Mouse (Mus musculus) c-Kit-positive CD71-positive TER-119-negative erythroid progenitor cells, embryonic 14.5 days (primary cell): Measurements from ENCODE around the gene Primpol.

Source experiments
- DNase-seq: peaks from one replicate; pipeline ENCODE4 v3.0.0-alpha.2; 2013; ENCODE audit warnings: low read depth

Primpol gene

DNA sequence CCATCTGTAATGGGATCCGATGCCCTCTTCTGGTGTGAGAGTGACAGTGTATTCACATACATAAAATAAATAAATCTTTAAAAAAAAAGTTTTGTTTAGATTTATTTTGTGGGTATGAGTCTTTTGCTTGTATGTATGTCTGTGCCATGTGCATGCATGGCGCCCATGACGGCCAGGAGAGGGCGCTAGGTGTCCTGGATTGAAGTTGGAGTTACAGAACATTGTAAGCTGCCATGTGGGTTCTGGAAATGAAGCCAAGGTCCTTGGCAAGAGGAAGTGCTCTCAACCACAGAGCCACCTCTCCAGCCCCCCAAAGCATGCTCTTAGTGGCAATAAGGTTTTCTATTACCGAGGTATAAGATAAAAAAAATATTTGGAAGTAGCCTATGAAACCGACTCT is 57.6 kb downstream of the Primpol start:
- DNase-seq = peak; percentile 57

DNA sequence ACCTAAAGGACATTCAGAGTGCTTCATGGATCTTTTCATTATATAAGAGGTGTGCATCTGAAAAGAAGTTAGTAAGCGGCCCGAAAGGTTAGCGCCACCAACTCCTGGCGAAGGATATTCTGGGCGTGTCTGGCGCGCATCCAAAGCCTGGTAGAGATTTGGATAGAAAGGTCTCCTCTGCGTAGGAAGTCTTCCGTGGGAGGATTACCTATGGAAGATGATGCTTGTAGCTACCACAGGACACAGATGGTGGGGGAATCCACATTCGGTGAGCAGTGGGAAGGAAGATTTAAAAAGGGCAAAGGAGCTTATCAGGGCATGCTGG is 64.6 kb downstream of the Primpol start:
- DNase-seq = peak; percentile 39

DNA sequence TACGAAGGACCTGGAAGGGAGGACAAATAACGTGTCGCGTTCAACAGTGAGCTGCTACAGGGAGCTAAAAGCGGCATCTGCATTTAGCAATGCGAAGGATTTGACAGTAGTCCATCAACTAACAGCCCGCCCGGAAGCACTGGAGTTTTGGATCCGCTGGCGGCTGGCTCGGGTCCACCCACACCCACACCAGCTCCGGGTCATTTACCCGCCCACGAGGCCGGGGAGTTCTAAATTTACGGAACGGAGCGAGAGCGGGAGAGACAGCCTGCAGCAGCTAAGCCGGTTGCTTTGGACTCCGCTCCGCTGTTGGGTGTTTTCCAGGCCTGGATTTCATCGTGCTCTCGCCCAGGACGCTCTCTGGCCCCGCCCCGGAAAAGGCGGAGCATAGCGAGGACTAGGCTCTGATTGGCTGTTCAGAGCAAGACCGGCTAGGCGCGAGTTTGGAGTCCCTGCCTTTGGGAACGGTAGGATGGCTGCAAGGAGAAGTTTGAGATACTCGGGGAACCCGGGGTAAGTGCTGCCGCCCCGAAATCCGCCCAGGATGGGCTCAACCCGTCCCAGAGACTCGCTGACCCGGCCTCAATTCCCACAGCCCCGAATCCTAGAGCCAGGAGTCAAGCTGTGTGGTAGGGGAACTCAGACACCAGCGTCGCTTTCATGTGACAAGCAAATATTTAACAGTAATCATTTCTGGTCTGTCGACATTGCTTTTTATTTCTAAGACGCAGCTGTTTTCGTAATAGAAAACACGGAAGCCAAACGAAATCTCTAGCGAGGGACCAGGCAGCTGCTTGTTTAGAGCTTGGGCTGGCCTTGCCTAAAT is 65.2 kb downstream of the Primpol start, which contains the start of gene Cenpu:
Cenpu (plus strand) TSS at position 414 of the 826 bp plus-strand sequence.
- DNase-seq = peak; percentile 100

DNA sequence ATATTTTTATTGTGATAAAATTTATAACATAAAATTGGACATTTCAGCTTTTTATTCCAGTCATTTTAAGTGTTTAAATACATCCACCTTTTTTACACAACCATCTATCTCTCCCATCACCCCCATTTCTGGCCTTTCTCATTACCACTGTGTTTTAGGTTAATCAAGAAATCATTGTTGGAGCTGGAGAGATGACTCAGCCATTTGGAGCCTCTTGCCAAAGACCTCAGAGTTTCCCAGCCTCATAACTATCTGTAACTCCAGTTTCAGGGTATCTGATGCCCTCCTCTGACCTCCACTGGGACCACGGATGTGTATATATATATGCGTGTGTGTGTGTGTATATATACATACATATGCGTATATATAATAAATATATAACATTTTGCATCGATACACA is 66.0 kb downstream of the Primpol start:
- DNase-seq = peak; percentile 65

DNA sequence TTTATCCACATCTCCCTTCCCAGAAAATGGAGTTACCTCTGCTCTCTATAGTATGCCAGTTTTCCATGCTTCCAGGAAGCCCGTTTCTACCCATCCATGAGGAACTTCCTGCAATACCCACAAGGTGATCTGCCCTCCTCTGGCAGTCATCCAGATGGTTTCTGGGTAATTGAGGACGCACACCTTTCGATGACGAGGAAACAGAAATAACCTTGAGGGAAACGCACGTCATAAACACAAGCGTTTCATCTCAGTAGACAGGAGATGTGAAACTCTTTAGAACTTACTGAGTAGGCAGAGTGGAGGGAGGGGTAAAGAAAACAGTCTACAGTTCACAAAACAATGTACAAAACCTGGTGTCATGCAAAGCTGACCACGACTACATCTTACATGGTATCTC is 67.0 kb downstream of the Primpol start:
- no peak for DNase-seq

DNA sequence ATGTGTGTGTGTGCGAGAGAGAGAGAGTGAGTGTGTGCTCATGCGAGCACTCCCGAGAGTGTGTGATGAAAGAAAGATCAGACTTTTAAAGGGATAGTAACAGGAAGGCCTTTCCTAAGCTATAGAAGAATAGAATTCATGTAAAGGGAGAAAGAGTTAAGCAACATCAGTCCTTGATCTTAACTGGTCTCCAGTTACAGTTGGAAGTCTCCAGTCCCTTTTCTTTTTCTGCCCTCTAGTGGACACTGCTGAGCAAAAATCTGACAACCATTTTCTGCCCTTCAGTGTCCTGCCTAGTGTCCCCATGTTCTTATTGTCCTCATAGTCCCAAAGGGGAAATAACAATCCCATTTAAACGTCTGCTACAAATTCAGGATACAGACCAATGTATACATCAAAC is 69.8 kb downstream of the Primpol start:
- DNase-seq = peak; percentile 83

DNA sequence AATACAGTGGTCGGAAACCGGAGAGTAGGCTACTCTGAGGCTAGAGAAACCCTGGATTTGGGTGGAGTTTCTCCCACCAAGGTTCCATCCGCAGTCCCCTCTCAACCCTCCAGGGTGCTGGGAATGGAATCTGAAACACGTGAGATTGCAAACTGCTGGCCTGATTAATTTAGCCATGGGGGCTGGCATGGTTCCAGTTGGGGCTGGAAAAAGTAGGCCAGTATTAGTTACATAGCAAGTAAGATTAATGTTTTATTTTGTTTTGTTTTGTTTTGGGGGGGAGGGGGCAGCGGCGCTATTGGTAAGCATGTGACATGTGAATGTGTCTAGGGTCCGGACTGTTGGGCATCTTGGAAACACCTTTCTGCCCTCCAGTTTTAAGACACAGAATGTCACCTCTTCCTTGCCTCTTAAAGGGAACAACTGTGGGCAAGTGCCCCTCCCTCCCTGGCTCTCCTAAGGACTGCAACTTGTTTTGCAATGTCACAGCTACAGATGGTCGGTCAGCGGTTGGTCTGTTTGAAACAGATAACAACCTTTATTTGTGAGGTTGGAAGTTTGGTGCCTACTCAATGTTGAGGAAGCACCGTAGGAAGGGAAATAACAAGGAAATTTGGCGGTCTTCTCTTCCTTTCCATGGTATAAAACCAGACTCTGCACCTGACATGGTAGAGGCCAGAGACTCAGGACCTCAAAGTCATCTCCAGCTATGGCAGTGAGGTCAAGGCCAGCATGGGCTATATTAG is 70.4 kb downstream of the Primpol start:
- peak; percentile 77 for DNase-seq

DNA sequence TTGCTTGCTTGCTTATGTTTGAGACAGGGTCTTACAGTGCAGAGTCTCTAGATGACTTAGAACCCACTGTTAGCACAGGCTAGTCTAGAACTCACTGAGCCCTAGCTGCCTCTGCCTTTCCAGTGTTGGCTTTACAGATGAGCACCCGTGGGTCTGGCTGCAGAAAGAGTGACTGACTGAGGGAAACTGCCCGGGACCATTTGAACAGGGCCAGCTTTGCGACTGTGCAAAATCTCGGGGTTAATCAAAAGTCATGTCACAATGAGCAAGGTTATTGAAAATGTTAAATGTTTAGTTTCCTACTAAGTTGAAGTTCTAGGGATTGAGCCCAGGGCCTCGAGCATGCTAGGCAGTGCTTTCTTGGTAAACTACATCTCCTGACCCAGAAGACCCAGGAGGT is 71.2 kb downstream of the Primpol start:
- no peak for DNase-seq

DNA sequence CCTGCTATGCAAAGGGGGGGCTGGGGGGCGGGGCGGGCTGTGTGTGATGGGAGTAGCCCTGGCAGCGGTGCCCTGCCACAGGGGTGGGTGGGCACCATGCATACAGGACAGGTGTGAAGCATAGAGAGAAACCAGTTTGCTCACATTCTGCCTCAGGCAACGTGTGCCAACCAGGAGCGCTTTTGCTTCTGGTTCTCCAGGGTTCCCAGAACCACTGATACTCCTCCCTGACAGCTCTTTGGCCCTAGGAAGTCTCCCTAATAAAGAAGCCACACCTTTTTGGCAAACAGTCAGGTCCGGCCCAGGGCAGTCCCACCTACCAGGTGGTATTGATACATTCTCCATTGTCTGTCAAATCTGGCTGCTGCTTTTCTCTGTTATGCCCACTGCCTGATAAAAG is 73.3 kb downstream of the Primpol start:
- DNase-seq = no peak

DNA sequence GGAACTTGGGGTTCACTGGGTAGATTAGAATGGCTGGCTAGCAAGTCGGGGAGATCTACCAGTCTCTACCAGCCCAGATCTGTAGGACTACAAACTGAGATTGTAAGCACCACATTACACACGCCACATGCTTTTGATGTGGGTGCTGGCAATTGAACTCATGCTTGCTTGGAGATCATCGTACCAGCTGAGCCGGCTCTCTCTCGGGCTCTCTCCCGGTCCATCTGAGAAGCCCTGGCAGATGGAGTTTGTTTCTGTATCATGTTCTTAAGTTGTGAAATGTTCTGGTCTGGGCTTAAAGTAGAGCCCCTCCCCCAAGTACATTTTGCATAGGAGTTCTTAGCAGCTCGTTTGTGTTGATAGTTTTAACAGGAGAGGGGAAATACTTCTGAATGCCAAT is 73.8 kb downstream of the Primpol start:
- DNase-seq = no peak

DNA sequence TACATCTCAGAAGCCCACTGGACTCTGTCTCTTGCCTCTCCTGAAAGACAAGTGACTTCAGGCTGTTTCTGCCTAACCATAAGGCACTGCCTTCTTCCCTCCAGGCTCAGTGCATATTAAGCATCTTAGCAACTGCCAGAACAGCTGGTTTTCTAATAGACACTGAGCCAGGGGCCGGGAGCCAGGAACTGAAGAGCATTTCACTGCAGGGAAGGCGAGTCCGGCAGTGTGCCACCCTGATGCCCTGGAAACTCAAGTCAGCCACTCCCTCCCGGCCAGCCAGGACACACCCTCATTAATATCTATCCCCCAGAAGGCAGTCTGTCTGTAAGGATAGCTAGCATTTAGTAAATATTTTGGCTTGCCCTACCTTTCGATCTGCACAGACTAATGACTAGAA is 77.3 kb downstream of the Primpol start:
- peak; percentile 41 for DNase-seq

DNA sequence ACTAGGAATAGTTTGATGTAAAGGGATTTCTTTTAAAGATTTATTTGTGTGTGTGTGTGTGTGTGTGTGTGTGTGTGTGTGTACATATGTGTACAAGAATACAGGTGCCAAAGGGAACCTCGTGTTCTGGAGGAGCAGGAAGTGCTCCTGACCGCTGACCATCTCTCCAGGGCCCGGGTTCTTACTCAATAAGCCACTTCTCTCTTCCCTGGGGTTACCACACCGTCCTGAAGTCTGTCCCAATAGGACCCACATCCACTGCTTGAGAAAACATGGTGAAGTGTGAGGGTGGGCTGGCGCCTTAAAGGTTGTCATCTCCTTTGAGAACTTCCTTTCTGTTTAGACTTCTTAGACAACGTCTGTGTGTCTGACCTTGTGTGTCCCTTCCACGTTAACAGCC is 83.1 kb downstream of the Primpol start:
- DNase-seq = no peak

DNA sequence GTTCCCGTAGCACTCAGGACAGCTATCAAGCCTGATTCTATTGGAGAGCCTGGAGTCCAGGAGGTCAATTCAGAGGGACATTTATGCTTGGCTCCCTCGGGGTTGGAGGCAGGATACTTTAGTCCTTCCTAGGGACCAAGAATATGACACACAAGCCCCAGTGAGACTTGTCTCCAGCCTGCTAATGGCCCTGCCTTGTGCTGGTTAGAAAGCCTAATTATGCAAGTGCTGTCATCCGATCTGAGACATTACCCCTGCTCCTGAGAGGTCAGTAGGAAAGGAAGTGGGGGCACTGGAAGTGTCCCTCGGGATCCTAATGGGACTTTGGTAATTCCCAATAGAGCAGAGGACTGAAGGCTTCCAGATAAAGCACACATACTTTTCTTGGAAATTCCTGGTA is 86.5 kb downstream of the Primpol start:
- DNase-seq = no peak

DNA sequence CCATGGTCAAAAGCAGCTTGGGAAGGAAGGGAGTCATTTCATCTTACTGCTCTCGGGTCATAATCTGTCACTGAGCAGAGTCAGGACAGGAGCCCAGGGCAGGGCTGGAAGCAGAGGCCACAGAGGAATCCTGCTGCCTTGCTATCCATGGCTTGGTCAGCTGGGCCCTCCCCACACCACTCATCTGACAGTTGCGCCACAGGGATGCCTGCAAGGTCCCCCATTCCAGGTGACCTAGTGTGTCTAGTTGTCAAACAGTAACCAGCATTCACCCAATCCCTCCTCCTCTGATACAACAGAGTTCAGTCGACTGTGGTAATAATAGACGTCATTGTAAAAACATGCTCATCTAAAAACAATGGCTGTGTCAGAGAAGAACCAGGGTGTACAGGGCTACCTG is 87.5 kb downstream of the Primpol start:
- no peak for DNase-seq

DNA sequence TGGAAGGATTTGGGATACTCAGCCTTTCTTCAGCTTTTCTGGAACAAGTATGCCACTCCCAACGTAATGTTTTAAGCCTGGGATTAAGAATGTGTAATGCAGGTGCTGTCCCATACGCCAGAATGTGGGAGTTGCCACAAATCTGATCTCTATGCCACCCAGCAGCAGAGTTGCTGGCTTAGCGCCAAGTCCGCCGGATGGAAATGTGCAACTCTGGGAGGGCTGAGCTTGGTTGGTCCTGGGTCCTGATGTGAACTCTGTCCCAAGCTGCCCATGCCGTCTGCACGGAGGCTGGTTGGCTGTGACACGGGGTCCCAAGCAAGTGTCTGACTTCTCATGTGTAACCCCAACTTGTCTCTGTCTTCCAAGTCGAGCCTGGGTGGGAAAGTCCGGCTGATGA is 90.2 kb downstream of the Primpol start:
- no peak for DNase-seq

DNA sequence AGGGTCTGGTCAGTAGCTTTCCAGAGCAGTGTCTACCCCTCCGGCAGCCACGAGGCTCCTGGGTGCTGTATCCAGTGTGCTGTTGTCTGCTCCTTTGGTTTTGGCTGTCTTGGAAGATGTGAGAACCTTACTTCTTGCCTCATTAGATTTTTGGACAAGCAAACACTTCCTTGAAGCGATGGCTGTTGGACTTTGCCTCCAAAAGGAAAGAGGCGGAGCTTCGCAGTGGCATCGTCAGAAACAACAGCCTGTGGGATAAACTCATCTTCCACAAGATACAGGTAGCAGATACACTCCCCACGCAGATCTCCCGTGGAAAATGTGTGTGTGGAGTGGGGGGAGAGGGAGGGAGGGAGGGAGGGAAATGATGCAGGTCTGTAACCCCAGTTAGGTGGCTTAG is 90.9 kb downstream of the Primpol start:
- DNase-seq = no peak
